Mouse (Mus musculus) embryonic facial prominence, embryonic 13.5 days (tissue): ENCODE measurements around the gene Sez6l2. TPM values are rescaled to one million over a fixed set of nuclear protein-coding genes. Genes with fewer than 3 reads are reported as not detected.

ENCODE experiments used
- ATAC-seq: fragments of 200-750 bp; cut with Nextera tagmentation; 2 replicates; pipeline ENCODE4 v1.8.0; 2017; ENCODE audit warnings: low read depth; ENCODE audit not compliant: insufficient number of reproducible peaks, insufficient read depth, low FRiP score, low TSS enrichment
- H3K27ac ChIP-seq: fragments of 300-500 bp; sonication (generic); 2 replicates; pipeline ENCODE4 v1.5.1; 2015; ENCODE audit warnings: moderate library complexity, mild to moderate bottlenecking, inconsistent platforms
- H3K27me3 ChIP-seq: fragments of 300-500 bp; sonication (generic); 2 replicates; pipeline ENCODE4 v1.6.1; 2015; ENCODE audit warnings: mild to moderate bottlenecking, inconsistent platforms
- H3K36me3 ChIP-seq: fragments of 300-500 bp; sonication (generic); 2 replicates; pipeline ENCODE4 v1.6.1; 2015; ENCODE audit warnings: mild to moderate bottlenecking, inconsistent platforms
- H3K4me1 ChIP-seq: fragments of 300-500 bp; sonication (generic); 2 replicates; pipeline ENCODE4 v1.6.1; 2015; ENCODE audit warnings: inconsistent platforms
- H3K4me2 ChIP-seq: fragments of 300-500 bp; sonication (generic); 2 replicates; pipeline ENCODE4 v1.6.1; 2015; ENCODE audit warnings: moderate library complexity, mild to moderate bottlenecking, inconsistent platforms
- H3K4me3 ChIP-seq: fragments of 300-500 bp; sonication (generic); 2 replicates; pipeline ENCODE4 v1.5.1; 2015; ENCODE audit warnings: mild to moderate bottlenecking, inconsistent platforms
- H3K9ac ChIP-seq: fragments of 300-500 bp; sonication (generic); 2 replicates; pipeline ENCODE4 v1.6.1; 2015; ENCODE audit warnings: mild to moderate bottlenecking, inconsistent platforms
- H3K9me3 ChIP-seq: fragments of 300-500 bp; sonication (generic); 2 replicates; pipeline ENCODE4 v1.6.1; 2016; ENCODE audit warnings: inconsistent platforms
- WGBS: fragments of 180-500 bp; shearing (Covaris S2); methylation state at CpG from one replicate; pipeline ENCODE4 v1.1.7; 2015; ENCODE audit warnings: mixed read lengths; 5-methylcytosine and 5-hydroxymethylcytosine counted together
- polyA plus RNA-seq: library from polyadenylated mRNA; unstranded; fragments of >200 nt; fragmentation: Nextera tagmentation; extraction: Ambion mirVana; gene quantifications from 2 replicates; pipeline ENCODE4 v1.2.1, GENCODE M21; 2015

Sez6l2 gene
- polyA plus RNA-seq, 1 experiment from 2014 or later: 0.76 TPM

DNA sequence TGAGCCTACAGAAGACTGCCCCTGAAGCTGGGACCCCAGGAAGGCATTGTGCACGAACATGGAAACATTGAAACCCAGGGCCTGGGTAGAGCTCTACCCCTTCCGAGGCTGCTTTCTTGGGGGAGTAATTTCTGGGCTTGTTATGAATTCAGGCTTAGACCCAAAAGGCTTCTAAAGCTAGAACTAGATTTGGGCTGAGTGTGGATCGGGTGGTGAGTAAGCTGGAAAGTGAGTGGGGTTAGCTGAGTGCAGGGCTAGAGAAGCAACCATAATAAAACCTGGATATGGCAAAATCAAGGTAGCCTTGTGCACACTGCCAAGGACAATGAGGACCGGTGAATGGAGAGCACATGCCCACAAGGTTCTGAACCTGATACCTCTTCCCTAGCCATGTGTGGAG is 11.6 kb downstream of the Sez6l2 start:
- no peak overlapping the region for H3K4me3 ChIP-seq

DNA sequence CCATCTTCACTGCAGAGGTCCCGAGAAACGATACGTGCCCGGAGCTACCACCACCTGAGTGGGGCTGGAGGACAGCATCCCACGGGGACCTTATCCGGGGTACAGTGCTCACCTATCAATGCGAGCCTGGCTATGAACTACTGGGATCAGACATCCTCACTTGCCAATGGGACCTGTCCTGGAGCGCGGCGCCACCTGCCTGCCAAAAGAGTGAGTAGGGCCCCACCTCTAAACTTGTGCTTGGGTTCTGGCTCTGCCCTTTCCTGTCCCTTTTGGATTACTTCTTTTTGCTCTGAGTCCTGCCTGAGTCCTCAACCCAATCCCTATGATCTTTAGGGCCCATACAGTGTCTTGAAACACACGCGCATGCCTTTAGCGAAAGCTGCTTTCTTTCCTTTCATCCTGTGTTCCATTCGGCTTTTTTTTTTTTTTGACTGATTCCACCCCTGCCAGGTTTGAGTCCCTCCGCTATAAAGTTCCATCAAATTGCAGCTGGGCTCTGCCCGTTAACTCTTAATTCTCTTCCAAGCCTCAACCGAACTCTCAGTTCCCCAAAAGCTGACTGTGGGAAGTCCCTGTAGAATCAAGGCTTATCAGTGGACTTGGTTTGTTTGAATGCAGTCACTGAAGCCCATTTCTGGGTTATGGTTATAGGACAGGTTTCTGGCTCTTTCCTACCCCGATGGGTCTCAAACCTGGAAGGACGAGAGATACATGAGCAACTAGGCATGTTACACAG is 13.4 kb downstream of the Sez6l2 start:
- H3K4me3 ChIP-seq: no peak overlapping the region

More for the DNA sequence above, 11.6 kb downstream of the Sez6l2 start:
- no peak for ATAC-seq
- peaks cover 24% of the 10 kb centered on the region for H3K27me3 ChIP-seq
- WGBS: 78% methylated on average over 4 of the region's 4 CpGs
- no peaks in the 10 kb centered on the region for H3K4me1 ChIP-seq
- no peak overlapping the region for H3K9ac ChIP-seq
- no peaks in the 10 kb centered on the region for H3K36me3 ChIP-seq
- H3K27ac ChIP-seq: no peak overlapping the region
- no peak overlapping the region for H3K4me2 ChIP-seq
- no peaks in the 10 kb centered on the region for H3K9me3 ChIP-seq

GRCm38 (mm10) chr7:126965568-126965967 is 15.2 kb downstream of the Sez6l2 start:
- H3K4me3 ChIP-seq: no peak overlapping the region
- H3K27me3 ChIP-seq: peaks cover 24% of the 10 kb centered on the region
- no peak for ATAC-seq
- H3K4me2 ChIP-seq: no peak overlapping the region
- H3K27ac ChIP-seq: no peak overlapping the region
- H3K36me3 ChIP-seq: no peaks in the 10 kb centered on the region
- WGBS: 51% methylated on average over 3 of the region's 3 CpGs
- H3K4me1 ChIP-seq: no peaks in the 10 kb centered on the region
- no peak overlapping the region for H3K9ac ChIP-seq
- no peaks in the 10 kb centered on the region for H3K9me3 ChIP-seq

More for the DNA sequence above, 13.4 kb downstream of the Sez6l2 start:
- no peaks in the 10 kb centered on the region for H3K36me3 ChIP-seq
- ATAC-seq: 0 out of 2 replicates have a peak, but pooled peaks have one; percentile 37
- peaks cover 24% of the 10 kb centered on the region for H3K27me3 ChIP-seq
- no peaks in the 10 kb centered on the region for H3K4me1 ChIP-seq
- no peaks in the 10 kb centered on the region for H3K9me3 ChIP-seq
- peak overlapping the region; percentile 30 for H3K4me2 ChIP-seq
- H3K9ac ChIP-seq: no peak overlapping the region
- 27% methylated on average over 19 of the region's 19 CpGs for WGBS
- no peak overlapping the region for H3K27ac ChIP-seq

GRCm38 (mm10) chr7:126967361-126967760 is 17.0 kb downstream of the Sez6l2 start:
- Histone ChIP-seq H3K4me3 (no peak overlapping the region), H3K27ac (no peak overlapping the region), H3K9ac (no peak overlapping the region), H3K27me3 (peaks cover 21% of the 10 kb centered on the region), H3K36me3 (no peaks in the 10 kb centered on the region), H3K4me2 (no peak overlapping the region), H3K4me1 (no peaks in the 10 kb centered on the region), H3K9me3 (no peaks in the 10 kb centered on the region)
- ATAC-seq: no peak
- WGBS: 58% methylated on average over 6 of the region's 6 CpGs

DNA sequence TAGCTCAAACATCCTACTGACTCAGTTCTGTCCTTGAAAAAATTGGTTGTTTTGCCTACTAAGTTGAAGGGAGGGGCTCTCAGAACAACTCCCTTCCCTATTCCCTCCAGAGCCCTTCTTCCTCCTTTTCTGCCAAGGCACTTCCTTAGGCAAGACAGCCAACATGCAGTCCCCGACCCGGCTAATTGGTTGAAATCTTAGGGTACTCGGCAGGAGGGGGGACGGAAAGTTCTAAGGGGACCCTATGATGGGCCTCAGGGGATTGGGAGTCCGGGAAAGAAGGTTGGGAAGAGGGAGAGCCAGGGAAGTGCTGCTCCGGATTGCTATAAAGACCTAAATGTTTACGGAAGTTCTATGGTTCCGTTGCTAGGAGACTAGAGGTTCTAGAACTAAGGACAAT is 25.1 kb downstream of the Sez6l2 start:
- peaks cover 10% of the 10 kb centered on the region for H3K4me1 ChIP-seq
- peak overlapping the region; percentile 96 for H3K9ac ChIP-seq
- peak overlapping the region; percentile 89 for H3K4me2 ChIP-seq
- no peak for ATAC-seq
- H3K27ac ChIP-seq: peak overlapping the region; percentile 97; the same call in 1 of the 2 replicates
- no peaks in the 10 kb centered on the region for H3K27me3 ChIP-seq
- peaks cover 26% of the 10 kb centered on the region for H3K36me3 ChIP-seq
- peak overlapping the region; percentile 85 for H3K4me3 ChIP-seq
- WGBS: 8% methylated on average over 8 of the region's 8 CpGs
- no peaks in the 10 kb centered on the region for H3K9me3 ChIP-seq

DNA sequence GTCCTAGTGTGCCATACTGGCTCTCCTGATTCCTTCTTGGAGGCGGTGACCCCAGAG is 25.4 kb downstream of the Sez6l2 start, which contains the start of gene Cdipt:
Gene Cdipt, plus strand, starts transcription at position 22 of the 57 bp plus-strand sequence.
- Histone ChIP-seq H3K9ac (peak within 1 kb of the TSS; percentile 96), H3K4me2 (peak within 1 kb of the TSS; percentile 89), H3K27ac (peak within 1 kb of the TSS; percentile 97), H3K36me3 (peaks cover 27% of the 10 kb centered on the region), H3K4me3 (peak within 1 kb of the TSS; percentile 85), H3K9me3 (no peaks in the 10 kb centered on the region), H3K4me1 (peaks cover 10% of the 10 kb centered on the region), H3K27me3 (no peaks in the 10 kb centered on the region)
- ATAC-seq: no peak
- WGBS: 0% methylated on average over 1 of the region's 1 CpGs

GRCm38 (mm10) chr7:126975950-126976866 is 25.8 kb downstream of the Sez6l2 start, which contains the start of gene Cdiptos:
Gene Cdiptos (minus strand): TSS chr7:126976098.
- Histone ChIP-seq H3K4me1 (peaks cover 10% of the 10 kb centered on the region), H3K4me3 (peak within 1 kb of the TSS; percentile 85), H3K9me3 (no peaks in the 10 kb centered on the region), H3K4me2 (peak within 1 kb of the TSS; percentile 89), H3K36me3 (peaks cover 31% of the 10 kb centered on the region), H3K27ac (peak within 1 kb of the TSS; percentile 97), H3K27me3 (no peaks in the 10 kb centered on the region), H3K9ac (peak within 1 kb of the TSS; percentile 96)
- under 1% methylated on average over 55 of the region's 55 CpGs for WGBS
- peak; percentile 89 for ATAC-seq

DNA sequence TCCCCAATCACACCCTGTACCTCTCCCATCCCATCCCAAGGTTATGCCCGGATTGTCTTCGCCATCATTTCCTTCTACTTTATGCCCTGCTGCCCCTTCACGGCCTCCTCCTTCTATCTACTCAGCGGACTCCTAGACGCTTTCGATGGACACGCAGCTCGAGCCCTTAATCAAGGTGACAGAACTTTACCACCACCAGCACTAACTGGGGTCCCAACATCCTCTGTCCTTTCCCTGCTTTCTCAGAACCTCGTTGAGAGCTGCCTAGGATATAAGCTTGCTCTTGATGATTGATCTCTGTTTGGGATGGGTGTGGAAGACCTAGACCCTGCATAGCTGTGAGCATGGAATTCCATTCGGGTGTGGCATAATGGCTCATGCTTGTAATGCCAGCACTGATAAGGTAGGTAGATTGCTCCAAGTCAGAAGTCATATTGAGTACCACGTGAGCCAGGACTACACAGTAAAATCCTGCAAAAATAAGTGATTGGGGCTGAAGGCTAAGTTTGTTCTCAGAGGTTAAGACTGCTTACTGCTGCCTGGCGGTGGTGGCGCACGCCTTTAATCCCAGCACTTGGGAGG is 26.6 kb downstream of the Sez6l2 start:
- Histone ChIP-seq H3K27me3 (no peaks in the 10 kb centered on the region), H3K4me3 (peak overlapping the region; percentile 85), H3K4me1 (peaks cover 10% of the 10 kb centered on the region), H3K9ac (peak overlapping the region; percentile 96), H3K4me2 (peak overlapping the region; percentile 89), H3K36me3 (peaks cover 37% of the 10 kb centered on the region), H3K27ac (peak overlapping the region; percentile 97), H3K9me3 (no peaks in the 10 kb centered on the region)
- 27% methylated on average over 14 of the region's 14 CpGs for WGBS
- no peak for ATAC-seq

- Histone ChIP-seq H3K4me2 (no peak overlapping the region), H3K4me3 (no peak overlapping the region), H3K9ac (no peak overlapping the region), H3K4me1 (peaks cover 10% of the 10 kb centered on the region), H3K36me3 (peaks cover 37% of the 10 kb centered on the region), H3K27ac (no peak overlapping the region), H3K9me3 (no peaks in the 10 kb centered on the region), H3K27me3 (no peaks in the 10 kb centered on the region)
- no peak for ATAC-seq
- whole genome bisulfite sequencing: 93% methylated on average over 6 of the region's 6 CpGs
Measured at GRCm38 (mm10) chr7:126978841-126979240, 28.5 kb downstream of the Sez6l2 start.

- H3K4me1 ChIP-seq: peaks cover 5% of the 10 kb centered on the region
- peaks cover 37% of the 10 kb centered on the region for H3K36me3 ChIP-seq
- 85% methylated on average over 2 of the region's 2 CpGs for WGBS
- no peaks in the 10 kb centered on the region for H3K27me3 ChIP-seq
- H3K27ac ChIP-seq: no peak overlapping the region
- H3K4me3 ChIP-seq: no peak overlapping the region
- H3K9me3 ChIP-seq: no peaks in the 10 kb centered on the region
- ATAC-seq: no peak
- no peak overlapping the region for H3K9ac ChIP-seq
- H3K4me2 ChIP-seq: no peak overlapping the region
Measured at GRCm38 (mm10) chr7:126981601-126982000, 31.2 kb downstream of the Sez6l2 start.

DNA sequence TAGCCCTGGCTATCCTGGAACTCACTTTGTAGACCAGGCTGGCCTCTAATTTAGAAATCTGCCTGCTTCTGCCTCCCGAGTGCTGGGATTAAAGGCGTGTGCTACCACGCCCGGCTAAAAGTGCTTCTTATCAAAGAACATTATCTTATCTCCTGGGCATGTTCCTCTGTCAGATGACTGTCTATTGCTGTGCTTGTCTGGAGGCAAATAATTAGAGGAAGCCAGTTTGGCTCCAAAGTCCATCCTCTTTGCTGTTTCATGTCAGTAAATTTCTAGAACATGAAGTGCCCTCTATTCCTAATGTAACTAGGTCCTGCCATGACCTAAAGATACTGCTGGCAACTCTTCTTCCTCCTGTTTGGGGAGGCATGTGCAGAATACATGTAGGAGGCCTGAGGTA is 31.7 kb downstream of the Sez6l2 start:
- Histone ChIP-seq H3K9ac (no peak overlapping the region), H3K36me3 (peaks cover 37% of the 10 kb centered on the region), H3K27ac (no peak overlapping the region), H3K4me3 (no peak overlapping the region), H3K4me2 (no peak overlapping the region), H3K9me3 (no peaks in the 10 kb centered on the region), H3K4me1 (peaks cover 2% of the 10 kb centered on the region), H3K27me3 (no peaks in the 10 kb centered on the region)
- 88% methylated on average over 4 of the region's 4 CpGs for WGBS
- ATAC-seq: no peak
